Mouse (Mus musculus) T-cell, adult 2 months (primary cell): Measurements from ENCODE around the gene Gpr35.

ENCODE experiments used
- DNase-seq: peaks from one replicate; pipeline ENCODE4 v3.0.0; 2022; ENCODE audit warnings: low spot score

Gene Gpr35

GRCm38 (mm10) chr1:92950607-92951006 lies at the start of gene Gpr35:
Gene Gpr35 (plus strand): TSS chr1:92950865.
- DNase-seq = no peak

GRCm38 (mm10) chr1:92902786-92903185 lies 47.9 kb upstream of the Gpr35 start, which contains the start of gene Ankmy1:
Gene Ankmy1 (minus strand): TSS chr1:92902906.
- DNase-seq = no peak

GRCm38 (mm10) chr1:92903627-92904026 lies 47.0 kb upstream of the Gpr35 start:
- no peak for DNase-seq

DNA sequence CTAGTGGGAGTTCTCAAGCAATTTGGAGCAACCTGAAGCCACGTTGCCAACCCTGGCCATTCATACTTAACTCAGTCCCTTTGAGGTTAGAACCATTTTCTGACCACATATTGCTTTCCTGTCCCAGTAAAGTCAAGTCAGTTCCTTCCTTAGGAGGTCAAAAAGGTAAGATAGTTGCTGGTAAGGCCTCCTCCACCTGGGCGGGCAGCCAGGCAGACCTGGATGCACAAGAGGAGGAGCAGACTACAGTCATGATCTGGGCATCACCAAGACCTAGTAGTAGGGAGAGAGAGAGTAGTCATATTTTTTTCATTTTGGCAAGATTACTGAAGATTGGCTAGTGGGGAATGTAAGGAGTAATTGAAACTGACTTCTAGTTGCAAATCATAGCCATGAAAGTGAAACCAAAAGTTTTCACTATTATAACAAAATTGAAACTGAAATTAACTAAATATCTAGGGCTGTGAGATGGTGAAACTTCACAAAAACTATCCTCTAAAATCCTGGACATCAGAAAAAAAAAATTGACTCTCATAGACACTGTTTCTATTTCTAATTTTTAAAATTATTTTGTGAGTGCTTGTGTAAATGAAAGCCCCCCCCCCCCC lies 44.9 kb upstream of the Gpr35 start:
- DNase-seq = no peak

DNA sequence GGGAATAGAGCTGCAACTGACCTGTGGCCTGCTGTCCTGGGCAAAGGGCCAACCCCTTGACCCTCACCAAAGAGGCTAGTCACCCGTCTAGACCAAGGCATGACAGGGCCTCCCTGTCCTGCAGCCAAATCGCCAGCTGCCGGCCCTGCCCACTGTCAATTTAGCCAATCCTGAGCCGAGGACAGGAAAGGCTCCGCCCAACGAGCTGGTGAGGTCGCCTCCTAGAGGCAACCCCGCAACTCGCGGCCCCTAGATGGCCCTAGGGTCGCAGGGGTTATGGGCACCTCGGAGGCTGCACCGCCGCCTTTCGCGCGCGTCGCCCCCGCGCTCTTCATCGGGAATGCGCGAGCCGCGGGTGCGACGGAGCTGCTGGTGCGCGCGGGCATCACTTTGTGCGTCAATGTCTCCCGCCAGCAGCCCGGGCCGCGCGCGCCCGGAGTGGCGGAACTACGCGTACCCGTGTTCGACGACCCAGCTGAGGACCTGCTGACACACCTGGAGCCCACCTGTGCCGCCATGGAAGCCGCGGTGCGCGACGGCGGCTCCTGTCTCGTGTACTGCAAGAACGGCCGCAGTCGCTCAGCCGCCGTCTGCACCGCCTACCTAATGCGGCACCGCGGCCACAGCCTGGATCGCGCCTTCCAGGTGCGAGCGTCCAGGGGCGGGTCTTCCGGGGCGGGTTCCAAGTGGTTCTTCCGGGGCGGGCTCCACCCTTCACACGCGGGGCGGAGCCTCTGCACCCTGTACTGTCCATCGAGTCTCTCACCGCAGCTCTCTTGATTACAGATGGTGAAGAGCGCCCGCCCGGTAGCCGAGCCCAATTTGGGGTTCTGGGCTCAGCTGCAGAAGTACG lies 43.7 kb upstream of the Gpr35 start, which contains the start of gene Dusp28:
TSS of gene Dusp28 (plus strand) at position 203 of the 853 bp plus-strand sequence.
- peak; percentile 76 for DNase-seq

- no peak for DNase-seq
These were observed 42.9 kb upstream of the Gpr35 start for GRCm38 (mm10) chr1:92907632-92908360.

GRCm38 (mm10) chr1:92908664-92909063 lies 42.0 kb upstream of the Gpr35 start:
- no peak for DNase-seq

DNA sequence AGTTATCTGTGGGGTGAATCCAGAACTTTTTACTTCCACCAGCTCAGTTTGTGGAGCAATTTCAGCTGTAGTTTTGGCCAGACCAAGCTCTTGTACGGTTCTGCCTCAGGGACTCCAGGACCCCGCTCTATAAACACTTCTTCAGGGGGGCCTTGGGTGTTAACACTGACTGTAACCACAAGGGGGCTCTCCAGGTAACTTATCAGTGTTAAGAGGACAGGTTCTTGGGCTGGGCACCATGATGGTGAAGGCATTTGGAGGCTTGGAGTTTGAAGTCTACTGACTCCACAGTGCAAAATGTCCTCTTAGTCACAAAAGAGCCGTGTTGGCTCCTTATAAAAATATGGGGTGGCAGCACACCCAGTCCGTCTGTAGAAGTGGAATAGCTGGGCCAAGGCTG lies 41.6 kb upstream of the Gpr35 start:
- DNase-seq = peak; percentile 32

DNA sequence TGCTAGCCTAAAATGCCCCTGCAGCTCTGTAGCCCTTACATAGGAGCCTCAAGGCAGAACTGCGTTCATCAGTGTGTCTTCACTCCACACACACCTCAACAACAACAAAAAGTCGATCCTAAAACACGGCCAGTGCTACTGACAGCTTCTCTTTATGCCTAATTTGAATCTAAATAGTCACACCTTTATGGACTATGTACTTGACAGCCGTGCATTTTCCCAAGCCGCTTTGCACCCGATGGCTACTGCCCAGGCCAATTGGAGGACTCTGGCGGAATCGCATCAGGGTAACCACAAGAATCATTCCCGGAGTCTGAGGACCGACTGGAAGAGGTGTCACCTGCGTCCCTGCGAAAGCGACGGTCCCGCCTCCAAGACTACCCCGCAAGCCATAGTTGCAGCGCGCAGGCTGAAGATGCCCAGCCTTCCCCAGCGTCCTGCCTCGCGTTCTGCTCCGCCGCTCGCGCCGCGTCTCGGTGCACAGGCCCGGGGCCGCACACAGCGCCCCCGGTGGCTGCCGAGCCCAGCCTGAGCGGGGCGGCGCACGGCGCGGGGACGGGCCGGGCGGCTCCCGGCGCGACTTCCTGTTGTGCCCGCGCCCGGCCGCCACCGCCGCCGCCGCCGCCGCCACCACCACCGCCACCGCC lies 40.3 kb upstream of the Gpr35 start, which contains the start of gene Rnpepl1:
TSS of gene Rnpepl1 (plus strand) at position 545 of the 647 bp plus-strand sequence.
- peak; percentile 75 for DNase-seq

DNA sequence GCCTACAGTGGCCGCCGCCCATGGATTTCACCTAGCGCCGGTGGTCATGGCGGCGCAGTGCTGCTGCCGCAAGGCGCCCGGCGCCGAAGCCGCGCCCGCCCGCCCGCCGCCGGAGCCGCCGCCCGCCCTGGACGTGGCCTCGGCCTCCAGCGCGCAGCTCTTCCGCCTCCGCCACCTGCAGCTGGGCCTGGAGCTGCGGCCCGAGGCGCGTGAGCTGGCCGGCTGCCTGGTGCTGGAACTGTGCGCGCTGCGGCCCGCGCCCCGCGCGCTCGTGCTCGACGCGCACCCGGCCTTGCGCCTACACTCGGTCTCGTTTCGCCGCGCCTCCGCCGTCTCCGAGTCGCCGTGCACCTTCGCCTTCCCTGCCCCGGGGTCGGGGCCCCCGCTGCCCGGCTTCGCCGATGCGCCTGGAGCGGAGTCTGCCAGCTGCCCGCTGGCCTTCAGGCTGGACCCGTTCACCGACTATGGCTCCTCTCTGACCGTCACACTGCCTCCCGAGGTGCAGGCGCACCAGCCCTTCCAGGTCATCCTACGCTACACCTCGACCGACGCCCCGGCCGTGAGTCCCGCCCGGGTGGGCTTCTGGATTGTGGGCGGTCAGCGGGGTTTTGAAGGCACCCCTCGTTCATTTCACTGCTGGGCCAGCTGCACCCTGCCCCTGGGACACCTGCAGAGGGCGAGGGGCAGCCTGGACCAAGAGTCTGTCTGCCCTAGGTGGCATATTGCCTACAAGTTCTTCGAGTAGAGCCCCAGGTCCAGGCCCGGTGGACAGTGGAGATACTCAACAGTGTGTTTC lies 39.5 kb upstream of the Gpr35 start:
- peak; percentile 34 for DNase-seq

DNA sequence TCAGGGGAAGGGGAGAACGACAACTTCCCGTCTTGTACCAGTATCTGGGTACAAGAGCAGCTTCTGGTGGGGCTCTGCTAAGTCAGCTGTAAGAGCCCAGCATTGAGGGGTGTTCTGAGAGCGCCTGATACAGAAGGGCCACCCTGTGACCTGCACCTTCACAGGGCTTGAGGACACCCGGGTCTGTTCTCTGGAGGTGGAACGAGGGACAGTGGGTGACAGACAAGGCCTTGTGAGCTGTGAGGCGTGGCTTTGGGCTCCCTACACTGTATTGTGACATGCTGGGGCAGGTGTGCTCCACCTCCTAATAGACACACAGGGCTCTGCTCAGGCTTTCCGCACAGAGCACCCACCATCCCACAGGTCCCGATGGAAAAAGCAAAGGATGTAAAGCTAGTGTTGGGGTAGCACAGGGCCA lies 38.9 kb upstream of the Gpr35 start:
- DNase-seq = no peak

GRCm38 (mm10) chr1:92912286-92912685 lies 38.4 kb upstream of the Gpr35 start:
- no peak for DNase-seq

DNA sequence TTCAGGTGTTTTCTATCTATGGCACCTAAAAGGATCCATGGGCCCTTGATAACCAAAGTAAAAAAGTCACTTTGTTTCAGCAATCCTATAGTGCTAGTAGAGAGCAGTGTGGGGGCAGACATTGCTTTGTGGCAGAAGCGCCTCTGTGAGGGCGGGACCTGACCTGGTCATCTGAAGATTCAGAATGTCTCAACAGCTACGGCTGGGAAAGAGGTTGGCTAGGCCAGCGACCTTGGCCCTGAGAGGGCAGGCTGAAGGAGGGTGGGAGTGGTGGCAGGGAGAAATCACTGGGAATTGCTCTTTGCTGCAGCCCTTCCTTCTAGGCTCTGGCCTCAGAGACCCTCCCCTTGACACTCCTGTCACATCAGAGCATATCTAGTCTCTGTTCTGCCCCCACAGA lies 36.4 kb upstream of the Gpr35 start:
- no peak for DNase-seq

GRCm38 (mm10) chr1:92914993-92915392 lies 35.7 kb upstream of the Gpr35 start:
- DNase-seq = no peak

- DNase-seq = no peak
These were observed 33.9 kb upstream of the Gpr35 start for GRCm38 (mm10) chr1:92916725-92917124.

DNA sequence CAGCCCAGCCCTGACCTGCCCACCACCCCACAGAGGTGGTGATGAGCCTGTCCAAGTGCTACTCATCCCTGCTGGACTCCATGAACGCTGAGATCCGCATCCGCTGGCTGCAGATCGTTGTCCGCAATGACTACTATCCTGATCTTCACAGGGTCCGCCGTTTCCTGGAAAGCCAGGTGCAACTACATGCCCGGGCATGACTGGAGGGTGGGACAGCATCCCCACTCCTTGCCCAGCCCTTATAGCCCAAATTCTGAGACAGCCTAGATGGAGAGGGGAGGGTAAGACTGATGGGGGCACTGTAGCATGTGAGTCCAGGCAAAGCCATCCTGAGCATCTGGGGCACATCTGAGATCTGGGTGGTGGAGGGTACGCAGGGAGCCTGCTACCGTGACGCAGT lies 31.5 kb upstream of the Gpr35 start:
- no peak for DNase-seq

- no peak for DNase-seq
These were observed 30.9 kb upstream of the Gpr35 start for GRCm38 (mm10) chr1:92919775-92920174.

GRCm38 (mm10) chr1:92920474-92921200 lies 30.0 kb upstream of the Gpr35 start:
- DNase-seq = no peak

DNA sequence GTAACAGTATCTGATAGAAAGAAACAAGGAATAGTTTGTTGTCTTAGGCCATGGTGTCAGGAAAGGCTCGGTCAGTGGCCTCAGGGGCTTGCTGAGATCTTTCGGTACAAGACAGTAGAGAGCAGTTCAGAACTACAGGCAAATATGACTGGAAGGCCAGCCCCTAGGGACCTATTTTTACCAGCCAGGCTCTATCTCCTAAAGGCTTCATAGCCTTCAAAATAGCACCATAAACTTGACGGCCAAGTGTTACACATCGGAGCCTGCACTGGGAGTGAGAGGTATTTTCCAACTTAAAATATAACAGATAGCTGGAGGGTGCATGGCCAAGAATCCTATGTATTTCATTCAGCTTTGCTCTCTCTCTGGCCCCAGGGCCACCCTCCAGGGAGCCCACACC lies 29.2 kb upstream of the Gpr35 start:
- no peak for DNase-seq

DNA sequence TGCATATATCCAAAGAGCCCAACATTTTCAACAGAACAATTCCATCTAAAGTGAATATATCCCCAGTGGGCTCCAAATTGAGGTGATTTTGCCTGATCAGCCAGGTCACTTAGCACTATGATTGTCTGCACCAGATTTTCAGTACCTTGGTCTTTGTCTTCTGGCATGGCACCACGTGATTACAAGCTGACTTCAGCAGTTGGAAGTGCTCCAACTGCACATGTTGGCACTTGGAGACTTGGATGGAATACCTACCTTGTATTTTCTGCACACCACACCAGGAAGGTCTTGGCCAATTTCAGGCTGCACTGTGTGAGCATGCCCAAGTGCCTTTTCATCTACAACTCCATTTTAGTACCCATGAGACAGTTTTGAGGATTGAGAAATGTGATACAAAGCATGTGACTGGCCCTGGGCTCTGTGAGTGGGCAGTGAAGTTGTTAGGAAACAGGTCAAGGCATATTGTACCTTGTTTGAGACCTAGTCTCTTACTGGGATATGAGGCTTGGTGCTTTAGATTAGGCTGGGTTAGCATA lies 20.4 kb upstream of the Gpr35 start:
- DNase-seq = no peak
